In genomic region chr2:17375916-17376315, GRCm38 (mm10) we compare ENCODE assay signal across 16 mouse cellular contexts.
"Had no signal": no experiment of that assay in that cellular context is flagged by ENCODE, and none has a peak within 500 bp of the region (broad histone marks: within the 10 kb centered on the region; RNA-seq: fewer than 3 reads in every experiment).

No protein-coding gene starts in this region.

- ATAC-seq: hindbrain, embryonic 16.5 days; inflammation-experienced regulatory T-cells, adult 6 months; intestine, embryonic 15.5 days; intestine, postnatal 0 days had no signal

- DNase-seq: gastrocnemius, postnatal 14 days; gastrocnemius, postnatal 36 days; heart, adult 18-20 months; heart, postnatal 10 days; heart, postnatal 4 days; kidney, adult 18-20 months; kidney, adult 8-10 months; kidney, postnatal 10 days; kidney, postnatal 25 days; kidney, postnatal 4 days; liver; liver, embryonic 13.5 days had no signal
